Mouse (Mus musculus): Measurements from ENCODE around the gene Pigl. TPM values are rescaled to one million over a fixed set of nuclear protein-coding genes. Genes with fewer than 3 reads are reported as not detected.

Pigl gene
- polyA plus RNA-seq (2014; fragmentation: Nextera tagmentation; extraction: Ambion mirVana) = 13.8 and 16.5 TPM in 2 replicates

- Histone ChIP-seq H3K9ac (ENCODE audit: low read length) (peak within 1 kb of the TSS; percentile 92), H3K36me3 (ENCODE audit: control insufficient read depth, insufficient read depth, low read length) (no peaks in the 10 kb centered on the region), H3K4me1 (replicated peaks; ENCODE audit: control insufficient read depth, insufficient read depth, low read length) (no peaks in the 10 kb centered on the region; the same call in 1 of the 2 replicates), H3K4me3 (ENCODE audit: low read depth, low read length) (peak within 1 kb of the TSS; percentile 92), H3K4me2 (ENCODE audit: low read depth, low read length, severe bottlenecking) (peak within 1 kb of the TSS; percentile 83), H3K9me3 (ENCODE audit: control insufficient read depth, low read length) (no peaks in the 10 kb centered on the region), H3K27ac (ENCODE audit: low read depth, low read length) (peak within 1 kb of the TSS; percentile 89), H3K27me3 (ENCODE audit: control insufficient read depth, insufficient read depth, low read length) (no peaks in the 10 kb centered on the region)
- DNase-seq (ENCODE audit: low spot score) = peak; percentile 91
- ATAC-seq (replicated peaks; ENCODE audit: low FRiP score) = peak; percentile 45; the same call in 1 of the 2 replicates
- WGBS = under 1% methylated on average over 33 of the region's 33 CpGs
Observed at GRCm38 (mm10) chr11:62458276-62458724, at the start of gene Pigl, which contains the start of gene Ncor1. TSS of gene Pigl (plus strand) at chr11:62458460. TSS of gene Ncor1 (minus strand) at chr11:62458541.

- ATAC-seq (replicated peaks; ENCODE audit: low FRiP score) = no peak
Observed at GRCm38 (mm10) chr11:62408848-62409247, 49.4 kb upstream of the Pigl start.

GRCm38 (mm10) chr11:62409611-62410010, 48.6 kb upstream of the Pigl start:
- DNase-seq (ENCODE audit: low spot score) (no peak), ATAC-seq (replicated peaks; ENCODE audit: low FRiP score) (no peak)
- Histone ChIP-seq H3K9ac (ENCODE audit: low read length) (no peak overlapping the region), H3K36me3 (ENCODE audit: control insufficient read depth, insufficient read depth, low read length) (peaks cover under 1% of the 10 kb centered on the region; the same call in 1 of the 2 replicates), H3K4me2 (ENCODE audit: low read depth, low read length, severe bottlenecking) (no peak overlapping the region), H3K27ac (ENCODE audit: low read depth, low read length) (no peak overlapping the region), H3K4me3 (ENCODE audit: low read depth, low read length) (no peak overlapping the region), H3K9me3 (ENCODE audit: control insufficient read depth, low read length) (no peaks in the 10 kb centered on the region), H3K27me3 (ENCODE audit: control insufficient read depth, insufficient read depth, low read length) (no peaks in the 10 kb centered on the region), H3K4me1 (replicated peaks; ENCODE audit: control insufficient read depth, insufficient read depth, low read length) (no peaks in the 10 kb centered on the region)
- WGBS = 98% methylated on average over 1 of the region's 1 CpGs

More at GRCm38 (mm10) chr11:62408848-62409247, 49.4 kb upstream of the Pigl start:
- Histone ChIP-seq H3K9ac (ENCODE audit: low read length) (no peak overlapping the region), H3K4me2 (ENCODE audit: low read depth, low read length, severe bottlenecking) (no peak overlapping the region), H3K4me3 (ENCODE audit: low read depth, low read length) (no peak overlapping the region), H3K9me3 (ENCODE audit: control insufficient read depth, low read length) (no peaks in the 10 kb centered on the region), H3K27ac (ENCODE audit: low read depth, low read length) (no peak overlapping the region), H3K36me3 (ENCODE audit: control insufficient read depth, insufficient read depth, low read length) (no peaks in the 10 kb centered on the region; the same call in 1 of the 2 replicates), H3K4me1 (replicated peaks; ENCODE audit: control insufficient read depth, insufficient read depth, low read length) (no peaks in the 10 kb centered on the region), H3K27me3 (ENCODE audit: control insufficient read depth, insufficient read depth, low read length) (no peaks in the 10 kb centered on the region)
- no peak for DNase-seq (ENCODE audit: low spot score)
- WGBS = 99% methylated on average over 2 of the region's 2 CpGs

GRCm38 (mm10) chr11:62415026-62415425, 43.2 kb upstream of the Pigl start:
- Histone ChIP-seq H3K4me1 (replicated peaks; ENCODE audit: control insufficient read depth, insufficient read depth, low read length) (no peaks in the 10 kb centered on the region), H3K4me2 (ENCODE audit: low read depth, low read length, severe bottlenecking) (no peak overlapping the region), H3K27ac (ENCODE audit: low read depth, low read length) (no peak overlapping the region), H3K9ac (ENCODE audit: low read length) (no peak overlapping the region), H3K27me3 (ENCODE audit: control insufficient read depth, insufficient read depth, low read length) (no peaks in the 10 kb centered on the region), H3K36me3 (ENCODE audit: control insufficient read depth, insufficient read depth, low read length) (peaks cover 5% of the 10 kb centered on the region; the same call in 1 of the 2 replicates), H3K9me3 (ENCODE audit: control insufficient read depth, low read length) (no peaks in the 10 kb centered on the region), H3K4me3 (ENCODE audit: low read depth, low read length) (no peak overlapping the region)
- 90% methylated on average over 4 of the region's 4 CpGs for WGBS
- ATAC-seq (replicated peaks; ENCODE audit: low FRiP score) = no peak
- DNase-seq (ENCODE audit: low spot score) = no peak

- no peaks in the 10 kb centered on the region for H3K27me3 ChIP-seq (ENCODE audit: control insufficient read depth, insufficient read depth, low read length)
- 84% methylated on average over 2 of the region's 2 CpGs for WGBS
- no peaks in the 10 kb centered on the region for H3K4me1 ChIP-seq (replicated peaks; ENCODE audit: control insufficient read depth, insufficient read depth, low read length)
- H3K4me2 ChIP-seq (ENCODE audit: low read depth, low read length, severe bottlenecking) = no peak overlapping the region
- no peak overlapping the region for H3K27ac ChIP-seq (ENCODE audit: low read depth, low read length)
- H3K36me3 ChIP-seq (ENCODE audit: control insufficient read depth, insufficient read depth, low read length) = peaks cover 3% of the 10 kb centered on the region; the same call in 1 of the 2 replicates
- H3K9ac ChIP-seq (ENCODE audit: low read length) = no peak overlapping the region
- H3K4me3 ChIP-seq (ENCODE audit: low read depth, low read length) = no peak overlapping the region
- ATAC-seq (replicated peaks; ENCODE audit: low FRiP score) (no peak), DNase-seq (ENCODE audit: low spot score) (no peak)
- H3K9me3 ChIP-seq (ENCODE audit: control insufficient read depth, low read length) = no peaks in the 10 kb centered on the region
Observed at GRCm38 (mm10) chr11:62424525-62424924, 33.7 kb upstream of the Pigl start.

GRCm38 (mm10) chr11:62426266-62426665, 32.0 kb upstream of the Pigl start:
- DNase-seq (ENCODE audit: low spot score) = no peak
- H3K4me2 ChIP-seq (ENCODE audit: low read depth, low read length, severe bottlenecking) = no peak overlapping the region
- H3K27ac ChIP-seq (ENCODE audit: low read depth, low read length) = no peak overlapping the region
- H3K4me3 ChIP-seq (ENCODE audit: low read depth, low read length) = no peak overlapping the region
- no peaks in the 10 kb centered on the region for H3K27me3 ChIP-seq (ENCODE audit: control insufficient read depth, insufficient read depth, low read length)
- H3K9me3 ChIP-seq (ENCODE audit: control insufficient read depth, low read length) = no peaks in the 10 kb centered on the region
- H3K9ac ChIP-seq (ENCODE audit: low read length) = no peak overlapping the region
- no peaks in the 10 kb centered on the region for H3K4me1 ChIP-seq (replicated peaks; ENCODE audit: control insufficient read depth, insufficient read depth, low read length)
- peaks cover 3% of the 10 kb centered on the region; the same call in 1 of the 2 replicates for H3K36me3 ChIP-seq (ENCODE audit: control insufficient read depth, insufficient read depth, low read length)
- no peak for ATAC-seq (replicated peaks; ENCODE audit: low FRiP score)
- 92% methylated on average over 5 of the region's 5 CpGs for WGBS

GRCm38 (mm10) chr11:62427105-62427504, 31.2 kb upstream of the Pigl start:
- Histone ChIP-seq H3K9me3 (ENCODE audit: control insufficient read depth, low read length) (no peaks in the 10 kb centered on the region), H3K27me3 (ENCODE audit: control insufficient read depth, insufficient read depth, low read length) (no peaks in the 10 kb centered on the region), H3K4me3 (ENCODE audit: low read depth, low read length) (no peak overlapping the region), H3K4me2 (ENCODE audit: low read depth, low read length, severe bottlenecking) (no peak overlapping the region), H3K9ac (ENCODE audit: low read length) (no peak overlapping the region), H3K4me1 (replicated peaks; ENCODE audit: control insufficient read depth, insufficient read depth, low read length) (no peaks in the 10 kb centered on the region), H3K27ac (ENCODE audit: low read depth, low read length) (no peak overlapping the region), H3K36me3 (ENCODE audit: control insufficient read depth, insufficient read depth, low read length) (peaks cover 3% of the 10 kb centered on the region; the same call in 1 of the 2 replicates)
- DNase-seq (ENCODE audit: low spot score) (no peak), ATAC-seq (replicated peaks; ENCODE audit: low FRiP score) (no peak)
- WGBS = 84% methylated on average over 2 of the region's 3 CpGs

GRCm38 (mm10) chr11:62432211-62432610, 26.0 kb upstream of the Pigl start:
- DNase-seq (ENCODE audit: low spot score) (no peak), ATAC-seq (replicated peaks; ENCODE audit: low FRiP score) (no peak)
- Histone ChIP-seq H3K27me3 (ENCODE audit: control insufficient read depth, insufficient read depth, low read length) (no peaks in the 10 kb centered on the region), H3K9me3 (ENCODE audit: control insufficient read depth, low read length) (no peaks in the 10 kb centered on the region), H3K36me3 (ENCODE audit: control insufficient read depth, insufficient read depth, low read length) (no peaks in the 10 kb centered on the region; the same call in 1 of the 2 replicates), H3K4me3 (ENCODE audit: low read depth, low read length) (no peak overlapping the region), H3K27ac (ENCODE audit: low read depth, low read length) (no peak overlapping the region), H3K9ac (ENCODE audit: low read length) (no peak overlapping the region), H3K4me1 (replicated peaks; ENCODE audit: control insufficient read depth, insufficient read depth, low read length) (no peaks in the 10 kb centered on the region), H3K4me2 (ENCODE audit: low read depth, low read length, severe bottlenecking) (no peak overlapping the region)
- 92% methylated on average over 2 of the region's 2 CpGs for WGBS

GRCm38 (mm10) chr11:62440670-62441315, 17.5 kb upstream of the Pigl start:
- Histone ChIP-seq H3K36me3 (ENCODE audit: control insufficient read depth, insufficient read depth, low read length) (no peaks in the 10 kb centered on the region), H3K9me3 (ENCODE audit: control insufficient read depth, low read length) (no peaks in the 10 kb centered on the region), H3K27me3 (ENCODE audit: control insufficient read depth, insufficient read depth, low read length) (no peaks in the 10 kb centered on the region), H3K9ac (ENCODE audit: low read length) (no peak overlapping the region), H3K4me2 (ENCODE audit: low read depth, low read length, severe bottlenecking) (no peak overlapping the region), H3K4me1 (replicated peaks; ENCODE audit: control insufficient read depth, insufficient read depth, low read length) (no peaks in the 10 kb centered on the region), H3K4me3 (ENCODE audit: low read depth, low read length) (no peak overlapping the region), H3K27ac (ENCODE audit: low read depth, low read length) (no peak overlapping the region)
- WGBS = 95% methylated on average over 9 of the region's 9 CpGs
- no peak for DNase-seq (ENCODE audit: low spot score)
- ATAC-seq (replicated peaks; ENCODE audit: low FRiP score) = no peak

Measured in forebrain, embryonic 11.5 days (tissue).